Mouse (Mus musculus) olfactory bulb, adult 2 months (tissue): ENCODE results near the gene Gm4553. TPM values are rescaled to one million over a fixed set of nuclear protein-coding genes. Genes with fewer than 3 reads are reported as not detected.
"Not testable (repeated sequence)": the region's sequence is repeated elsewhere in the genome, so short reads cannot be mapped to it uniquely, and the experiment has no call there.

Experiments used
- H3K27ac ChIP-seq: fragments of 200-500 bp; 2 replicates; pipeline ENCODE4 v1.5.1; 2012; ENCODE audit warnings: low read depth, low read length; ENCODE audit not compliant: insufficient read depth
- H3K4me1 ChIP-seq: fragments of 200-500 bp; 2 replicates; pipeline ENCODE4 v1.6.1; 2012; ENCODE audit warnings: low read length; ENCODE audit not compliant: control insufficient read depth, insufficient read depth
- H3K4me3 ChIP-seq: fragments of 200-500 bp; 2 replicates; pipeline ENCODE4 v1.5.1; 2012; ENCODE audit warnings: mild to moderate bottlenecking, low read depth, low read length, moderate library complexity; ENCODE audit not compliant: insufficient read depth
- CTCF ChIP-seq: fragments of 200-500 bp; IDR thresholded peaks from 2 replicates; pipeline ENCODE4 v1.5.1; 2012; ENCODE audit warnings: low read depth, mild to moderate bottlenecking, low read length, moderate library complexity; ENCODE audit not compliant: insufficient read depth
- POLR2A ChIP-seq: fragments of 200-500 bp; IDR thresholded peaks from 2 replicates; pipeline ENCODE4 v1.6.1; 2012; ENCODE audit warnings: mild to moderate bottlenecking, low read depth, low read length, moderate library complexity; ENCODE audit not compliant: insufficient read depth
- WGBS: fragments of 180-500 bp; shearing (Covaris S2); methylation state at CpG from one replicate; pipeline ENCODE4 v1.1.7; 2018; 5-methylcytosine and 5-hydroxymethylcytosine counted together
- polyA plus RNA-seq: library from polyadenylated mRNA; stranded (reverse); fragments of >200 nt; gene quantifications from 2 replicates; pipeline ENCODE4 v1.2.4, GENCODE M21; 2012; ENCODE audit warnings: low replicate concordance; ENCODE audit not compliant: missing spikeins, insufficient read depth, insufficient read length

Gene Gm4553
- polyA plus RNA-seq, 1 experiment = not detected

DNA sequence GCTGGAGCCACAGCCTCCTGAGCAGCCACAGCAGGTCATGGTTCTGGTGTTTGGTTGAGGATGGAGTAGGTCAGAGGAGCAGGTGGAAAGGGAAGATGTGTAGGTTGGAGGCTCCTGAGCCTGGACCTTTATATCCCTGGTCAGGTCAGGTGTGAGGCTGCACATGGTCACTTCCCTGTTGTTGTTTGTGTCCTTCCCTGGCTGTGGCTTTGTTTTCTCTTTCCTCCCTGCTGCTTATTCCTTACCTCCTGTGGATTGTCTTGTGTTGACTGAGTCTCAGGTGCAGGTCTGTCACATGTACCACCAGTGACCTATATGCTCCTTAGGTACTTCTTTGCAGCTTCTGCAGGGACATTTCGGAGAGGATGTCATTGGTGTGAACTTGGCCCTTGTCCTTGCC lies 21.0 kb downstream of the Gm4553 start, which contains the start of gene Gm45337:
TSS of gene Gm45337 (minus strand) at position 101 of the 400 bp plus-strand sequence.
- no peak within 1 kb of the TSS for H3K27ac ChIP-seq
- TF ChIP-seq CTCF (no peak), POLR2A (no peak)
- WGBS = 80% methylated on average over 1 of the region's 1 CpGs
- no peak within 1 kb of the TSS for H3K4me3 ChIP-seq
- no peaks in the 10 kb centered on the region for H3K4me1 ChIP-seq

DNA sequence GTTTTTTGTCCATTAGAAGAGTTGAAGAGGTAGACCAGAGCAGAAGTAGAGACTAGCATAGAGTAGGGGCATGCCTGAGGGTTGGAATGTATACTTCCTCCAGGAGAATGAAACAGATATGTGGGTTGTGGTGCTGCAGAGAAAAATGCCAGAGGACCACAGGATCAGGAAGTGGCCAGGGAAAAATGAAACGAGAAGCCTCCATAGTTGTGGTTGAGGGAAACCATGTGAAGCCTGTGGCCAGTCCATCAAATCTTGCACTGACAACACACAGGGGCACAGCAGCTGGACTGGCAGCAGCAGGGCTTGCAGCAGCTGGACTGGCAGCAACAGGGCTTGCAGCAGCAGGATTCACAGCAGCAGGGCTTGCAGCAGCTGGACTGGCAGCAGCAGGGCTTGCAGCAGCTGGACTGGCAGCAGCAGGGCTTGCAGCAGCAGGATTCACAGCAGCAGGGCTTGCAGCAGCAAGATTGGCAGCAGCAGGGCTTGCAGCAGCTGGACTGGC lies 22.0 kb downstream of the Gm4553 start:
- H3K4me3 ChIP-seq, H3K27ac ChIP-seq, H3K4me1 ChIP-seq: not testable (repeated sequence)
- 76% methylated on average over 1 of the region's 1 CpGs for WGBS

DNA sequence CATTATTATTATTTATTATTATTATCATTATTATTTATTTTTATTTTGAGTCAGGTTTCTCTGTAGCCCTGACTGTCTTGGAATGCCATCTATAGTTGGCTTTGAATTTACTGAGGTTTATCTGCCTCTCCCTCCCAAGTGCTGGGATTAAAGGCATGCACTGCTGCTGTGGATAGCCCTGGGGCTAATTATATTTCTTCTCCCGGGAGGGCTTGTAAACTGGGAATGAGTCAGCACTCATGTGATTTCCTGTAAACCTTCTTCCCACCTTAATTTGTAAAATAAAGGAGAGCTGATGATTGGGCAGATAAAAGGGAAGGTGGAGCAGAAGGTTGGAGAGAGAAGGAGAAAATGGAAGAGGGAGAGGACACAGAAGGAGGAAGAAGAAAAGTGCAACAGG lies 24.8 kb downstream of the Gm4553 start:
- Histone ChIP-seq H3K4me3 (no peak overlapping the region), H3K27ac (no peak overlapping the region), H3K4me1 (no peaks in the 10 kb centered on the region)
- WGBS = 8% methylated on average over 1 of the region's 1 CpGs
- no peak for TF ChIP-seq POLR2A
- no peak for TF ChIP-seq CTCF

DNA sequence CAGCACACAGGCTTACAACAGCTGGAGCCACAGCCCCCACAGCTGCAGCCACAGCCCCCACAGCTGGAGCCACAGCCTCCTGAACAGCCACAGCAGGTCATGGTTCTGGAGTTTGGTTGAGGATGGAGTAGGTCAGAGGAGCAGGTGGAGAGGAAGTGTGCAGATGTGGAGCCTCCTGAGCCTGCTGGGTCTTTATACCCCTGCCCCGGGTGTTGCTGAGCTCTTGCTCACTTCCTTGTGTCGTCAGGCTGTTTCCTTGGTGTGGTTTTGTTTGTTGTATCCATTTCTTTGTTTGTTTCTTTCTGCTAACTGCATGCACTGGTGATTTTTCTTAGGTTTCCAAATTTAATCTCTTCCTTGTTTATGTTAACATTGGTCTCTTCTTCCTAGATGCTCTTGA lies 29.6 kb downstream of the Gm4553 start, which contains the start of gene Gm39115:
TSS of gene Gm39115 (minus strand) at position 101 of the 400 bp plus-strand sequence.
- H3K27ac ChIP-seq, H3K4me3 ChIP-seq, H3K4me1 ChIP-seq: not testable (repeated sequence)
- 53% methylated on average over 2 of the region's 2 CpGs for WGBS

DNA sequence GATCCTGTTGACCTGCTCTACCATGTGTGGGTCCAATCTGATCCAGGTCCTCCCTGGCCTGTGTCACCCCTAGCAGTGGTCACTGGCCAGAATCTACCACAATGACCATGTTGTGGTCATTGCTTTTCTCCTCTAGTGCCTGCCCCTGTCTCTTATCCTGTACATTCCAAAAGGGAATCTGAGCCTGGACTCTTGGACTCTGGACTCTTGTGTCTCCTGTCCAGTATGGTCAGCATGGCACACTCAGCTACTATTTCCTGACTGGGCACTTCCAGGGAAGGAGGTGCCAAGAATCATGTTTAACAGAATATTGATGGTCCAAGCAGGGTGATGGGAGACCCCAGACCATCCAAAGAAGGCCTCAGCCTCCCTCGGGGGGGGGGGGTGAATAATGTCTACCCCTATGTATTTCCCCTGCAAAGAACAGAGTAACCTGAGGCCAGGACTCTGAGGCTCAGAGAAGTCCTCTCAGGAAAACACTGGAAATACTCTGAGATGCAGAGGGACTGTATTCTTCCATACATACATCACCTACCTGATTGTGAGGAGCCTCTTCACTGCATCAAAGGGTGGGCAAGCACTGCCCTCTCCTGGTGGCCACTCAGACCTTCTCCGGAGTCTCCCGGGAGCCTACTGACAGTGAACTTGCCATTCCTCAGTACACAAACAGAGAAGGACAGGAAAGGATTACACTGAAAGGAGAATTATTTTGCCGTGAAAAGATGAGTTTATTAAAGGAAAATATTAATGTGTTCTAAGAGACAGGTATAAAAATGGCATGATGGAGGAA lies 31.1 kb downstream of the Gm4553 start:
- no peak for TF ChIP-seq POLR2A
- TF ChIP-seq CTCF = no peak
- no peaks in the 10 kb centered on the region for H3K4me1 ChIP-seq
- no peak overlapping the region for H3K27ac ChIP-seq
- H3K4me3 ChIP-seq = no peak overlapping the region
- WGBS = 62% methylated on average over 4 of the region's 4 CpGs

DNA sequence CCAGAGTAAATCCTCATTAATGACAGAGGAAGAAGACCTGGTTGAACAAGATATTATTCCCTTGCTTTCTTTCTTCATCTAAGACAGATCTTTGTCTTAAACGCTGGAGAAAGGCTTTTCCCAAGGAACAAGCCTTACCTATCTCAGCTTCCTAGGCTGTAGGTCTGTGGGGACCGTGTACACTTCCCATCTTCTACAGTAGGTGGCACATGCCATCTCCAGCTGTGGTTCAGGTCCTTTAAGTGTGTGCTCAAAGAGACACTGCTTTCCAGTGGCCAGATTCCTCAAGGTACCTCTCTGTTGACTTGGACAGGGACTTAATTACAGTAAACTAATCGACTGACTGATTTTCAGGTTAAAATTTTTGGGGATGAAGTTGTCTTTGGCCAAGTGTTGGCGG lies 36.7 kb downstream of the Gm4553 start:
- no peak overlapping the region for H3K27ac ChIP-seq
- H3K4me1 ChIP-seq = no peaks in the 10 kb centered on the region
- TF ChIP-seq POLR2A (no peak), CTCF (no peak)
- H3K4me3 ChIP-seq = no peak overlapping the region
- WGBS = 76% methylated on average over 4 of the region's 4 CpGs

DNA sequence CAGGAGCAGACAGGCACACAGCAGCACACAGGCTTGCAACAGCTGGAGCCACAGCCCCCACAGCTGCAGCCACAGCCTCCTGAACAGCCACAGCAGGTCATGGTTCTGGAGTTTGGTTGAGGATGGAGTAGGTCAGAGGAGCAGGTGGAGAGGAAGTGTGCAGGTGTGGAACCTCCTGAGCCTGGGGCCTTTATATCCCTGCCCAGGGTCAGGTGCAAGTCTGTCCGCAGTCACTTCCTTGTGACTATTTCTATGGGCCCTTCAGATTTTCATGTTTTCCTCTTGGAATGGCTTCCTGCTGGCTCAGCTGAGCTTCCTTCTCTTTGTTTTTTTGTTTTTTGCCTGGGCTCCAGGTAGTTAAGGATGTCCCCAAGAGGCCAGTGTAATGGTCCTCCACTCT lies 44.9 kb downstream of the Gm4553 start, which contains the start of gene Gm45618:
TSS of gene Gm45618 (minus strand) at position 101 of the 400 bp plus-strand sequence.
- not testable (repeated sequence) for H3K4me1 ChIP-seq, H3K27ac ChIP-seq, H3K4me3 ChIP-seq
- 91% methylated on average over 1 of the region's 1 CpGs for WGBS

DNA sequence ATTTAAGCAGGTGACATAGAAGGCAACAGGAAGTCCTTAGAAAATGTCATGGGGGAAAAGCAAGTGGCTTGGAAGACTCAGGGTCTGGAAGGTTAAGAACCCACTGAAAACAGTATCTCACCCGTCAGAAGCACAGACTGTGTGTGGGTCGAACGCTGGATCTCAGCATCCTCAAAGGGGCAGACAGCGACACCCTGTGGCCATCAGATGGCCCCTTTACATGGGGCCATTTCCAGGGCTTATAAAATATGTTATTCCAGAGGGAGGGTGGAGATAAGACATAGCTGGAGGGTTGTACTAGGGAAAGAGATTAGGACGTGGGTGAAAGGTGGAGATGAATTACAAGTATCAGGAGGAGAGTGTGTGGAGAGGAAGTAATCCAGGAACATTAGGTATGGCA lies 45.9 kb downstream of the Gm4553 start:
- 35% methylated on average over 5 of the region's 5 CpGs for WGBS
- no peak overlapping the region for H3K27ac ChIP-seq

More for the DNA sequence above, 45.9 kb downstream of the Gm4553 start:
- H3K4me1 ChIP-seq = no peaks in the 10 kb centered on the region
- H3K4me3 ChIP-seq = no peak overlapping the region
- no peak for TF ChIP-seq CTCF
- TF ChIP-seq POLR2A = no peak

Other genes starting within 250 kb of the Gm4553 start
- not detected in 2 replicates for gene Tollip, start 247.2 kb downstream of the Gm4553 start, polyA plus RNA-seq
- gene Brsk2, start 216.0 kb downstream of the Gm4553 start, polyA plus RNA-seq = not detected in 2 replicates
- gene Mob2, start 104.7 kb downstream of the Gm4553 start, polyA plus RNA-seq = not detected in 2 replicates
- not detected in 2 replicates for gene Dusp8, start 69.9 kb downstream of the Gm4553 start, polyA plus RNA-seq
- gene Gm45618, start 45.0 kb downstream of the Gm4553 start, polyA plus RNA-seq = not detected in 2 replicates
- not detected in 2 replicates for gene Gm39115, start 29.7 kb downstream of the Gm4553 start, polyA plus RNA-seq
- gene Gm45337, start 21.1 kb downstream of the Gm4553 start, polyA plus RNA-seq = not detected in 2 replicates
- not detected in 2 replicates for gene Gm29735, start 8.6 kb downstream of the Gm4553 start, polyA plus RNA-seq
- not detected in 2 replicates for gene Krtap5-2, start 10.3 kb upstream of the Gm4553 start, polyA plus RNA-seq
- gene Gm10153, start 24.6 kb upstream of the Gm4553 start, polyA plus RNA-seq = not detected in 2 replicates
- gene Krtap5-3, start 35.6 kb upstream of the Gm4553 start, polyA plus RNA-seq = not detected in 2 replicates
- not detected in 2 replicates for gene Gm7579, start 46.1 kb upstream of the Gm4553 start, polyA plus RNA-seq
- gene Krtap5-5, start 64.2 kb upstream of the Gm4553 start, polyA plus RNA-seq = not detected in 2 replicates
- gene Gm40460, start 75.3 kb upstream of the Gm4553 start, polyA plus RNA-seq = not detected in 2 replicates
- not detected in 2 replicates for gene Gm2431, start 92.6 kb upstream of the Gm4553 start, polyA plus RNA-seq
- gene Gm4559, start 108.6 kb upstream of the Gm4553 start, polyA plus RNA-seq = not detected in 2 replicates
- gene Krtap5-1, start 131.4 kb upstream of the Gm4553 start, polyA plus RNA-seq = not detected in 2 replicates
- not detected in 2 replicates for gene Krtap5-4, start 137.8 kb upstream of the Gm4553 start, polyA plus RNA-seq
- gene Ifitm10, start 208.0 kb upstream of the Gm4553 start, polyA plus RNA-seq = not detected in 2 replicates
- not detected in 2 replicates for gene Gm49369, start 216.9 kb upstream of the Gm4553 start, polyA plus RNA-seq
- gene Ctsd, start 222.3 kb upstream of the Gm4553 start, polyA plus RNA-seq = 266 and 290 TPM in 2 replicates